Mouse (Mus musculus): ENCODE results near the gene C2cd5.

The C2cd5 gene

DNA sequence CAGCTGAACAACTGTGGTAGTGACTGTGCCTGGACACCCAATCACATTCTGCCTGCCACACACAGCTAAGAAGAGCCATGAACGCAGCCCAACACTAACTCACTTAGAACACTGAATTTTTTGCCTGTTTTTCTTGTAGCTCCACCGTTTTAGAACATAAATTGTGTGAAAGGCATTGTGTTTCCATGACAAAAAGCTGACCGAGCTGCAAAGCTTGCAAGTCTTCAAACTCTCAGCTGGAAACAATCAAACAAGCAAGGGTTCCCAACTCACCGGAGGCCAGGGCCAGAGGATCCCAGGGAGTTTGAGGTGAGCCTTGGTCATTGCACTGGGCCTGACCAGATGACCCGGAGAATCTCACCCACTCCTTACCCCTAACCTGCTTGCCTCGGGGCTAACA is 16.8 kb upstream of the C2cd5 start:
- no peak for DNase-seq (ENCODE audit: inconsistent age in 2 of 2, low spot score in 1 of 2)

- DNase-seq (ENCODE audit: inconsistent age in 2 of 2, low spot score in 1 of 2): no peak
Observed at GRCm38 (mm10) chr6:143115505-143115904, 15.6 kb upstream of the C2cd5 start.

GRCm38 (mm10) chr6:143115011-143115445 is 15.1 kb upstream of the C2cd5 start:
- peak; percentile 74 to 90 for DNase-seq (ENCODE audit: inconsistent age in 2 of 2, low spot score in 1 of 2)

DNA sequence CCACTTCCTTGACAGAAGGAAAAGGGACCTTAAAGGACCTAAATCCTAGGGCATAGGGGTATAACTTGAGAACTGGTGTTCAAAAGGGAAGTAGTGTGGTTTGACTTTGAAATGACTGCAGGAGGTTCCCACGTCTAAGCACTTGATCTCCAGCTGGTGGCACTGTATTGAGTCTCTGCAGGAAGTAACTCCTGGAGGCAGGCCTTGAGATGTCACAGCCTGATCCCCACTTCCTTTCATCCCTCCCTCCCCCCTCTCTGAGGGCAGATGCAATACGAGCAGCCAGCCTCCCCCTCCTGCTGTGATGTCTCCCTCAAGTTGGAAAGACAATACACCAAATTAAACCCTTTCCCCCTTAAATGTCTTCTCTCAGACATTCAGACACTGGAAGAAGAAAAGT is 14.6 kb upstream of the C2cd5 start:
- peak; percentile 73 to 88 for DNase-seq (ENCODE audit: inconsistent age in 2 of 2, low spot score in 1 of 2)

DNA sequence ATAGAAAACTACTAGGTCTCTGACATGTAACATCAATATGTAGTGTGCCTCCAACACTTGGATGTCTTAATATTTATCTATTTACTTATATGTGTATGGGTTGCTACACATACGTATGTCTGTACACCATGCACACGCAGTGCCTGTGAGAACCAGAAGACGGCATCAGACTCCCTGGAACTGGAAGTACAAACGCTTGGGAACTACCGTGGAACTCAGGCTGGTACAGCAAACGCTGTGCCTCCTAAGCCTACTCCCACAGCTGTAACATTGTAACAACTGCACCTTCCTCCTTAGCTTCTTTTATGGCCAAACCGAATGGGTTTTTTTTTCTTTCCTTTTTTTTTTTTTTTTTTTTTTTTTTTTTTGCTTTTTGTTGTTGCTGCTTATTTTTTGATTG is 10.4 kb upstream of the C2cd5 start:
- DNase-seq (ENCODE audit: inconsistent age in 2 of 2, low spot score in 1 of 2): no peak

- no peak for DNase-seq (ENCODE audit: inconsistent age in 2 of 2, low spot score in 1 of 2)
Observed at GRCm38 (mm10) chr6:143109622-143110218, 9.8 kb upstream of the C2cd5 start.

DNA sequence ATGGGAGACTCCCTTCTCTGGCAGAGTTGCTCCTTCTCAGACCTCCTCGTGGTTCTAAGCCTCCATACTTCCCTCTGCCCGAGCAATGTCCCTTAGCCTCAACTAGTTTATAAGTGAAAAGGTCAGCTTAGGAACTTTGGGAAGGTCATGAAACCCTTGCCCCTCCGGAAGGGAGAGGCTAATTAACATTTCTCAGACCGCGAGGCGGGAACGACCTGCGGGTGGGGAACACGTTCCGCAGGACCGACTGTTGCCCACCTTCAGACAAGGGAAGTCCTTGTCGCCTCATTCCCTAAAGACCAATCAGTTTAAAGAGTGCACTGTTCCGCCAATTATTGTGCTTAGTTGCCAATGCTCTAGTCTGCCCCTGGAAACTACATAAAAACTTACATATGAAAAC is 8.1 kb upstream of the C2cd5 start:
- no peak for DNase-seq (ENCODE audit: inconsistent age in 2 of 2, low spot score in 1 of 2)

- no peak for DNase-seq (ENCODE audit: inconsistent age in 2 of 2, low spot score in 1 of 2)
Observed at GRCm38 (mm10) chr6:143107611-143108010, 7.7 kb upstream of the C2cd5 start.

DNA sequence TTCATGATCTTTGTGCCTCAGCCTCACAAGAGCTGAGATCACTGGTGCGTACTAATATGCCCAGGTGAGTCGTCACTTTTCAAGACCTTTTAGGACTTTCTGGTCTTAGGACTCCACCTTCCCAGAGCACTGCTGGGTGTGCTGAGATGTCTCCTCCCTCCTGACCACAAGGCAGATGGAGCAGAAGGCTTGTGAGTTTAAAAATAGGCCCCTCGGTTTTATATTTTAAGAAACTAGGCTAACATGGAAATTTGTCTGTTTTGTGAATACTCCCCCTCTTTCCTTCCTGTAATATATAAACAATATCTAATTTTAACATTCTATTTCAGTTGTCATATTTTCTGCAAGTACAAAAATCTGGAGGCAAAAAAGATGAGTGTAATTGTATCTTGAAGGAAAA is 5.8 kb upstream of the C2cd5 start:
- DNase-seq (ENCODE audit: inconsistent age in 2 of 2, low spot score in 1 of 2): no peak

DNA sequence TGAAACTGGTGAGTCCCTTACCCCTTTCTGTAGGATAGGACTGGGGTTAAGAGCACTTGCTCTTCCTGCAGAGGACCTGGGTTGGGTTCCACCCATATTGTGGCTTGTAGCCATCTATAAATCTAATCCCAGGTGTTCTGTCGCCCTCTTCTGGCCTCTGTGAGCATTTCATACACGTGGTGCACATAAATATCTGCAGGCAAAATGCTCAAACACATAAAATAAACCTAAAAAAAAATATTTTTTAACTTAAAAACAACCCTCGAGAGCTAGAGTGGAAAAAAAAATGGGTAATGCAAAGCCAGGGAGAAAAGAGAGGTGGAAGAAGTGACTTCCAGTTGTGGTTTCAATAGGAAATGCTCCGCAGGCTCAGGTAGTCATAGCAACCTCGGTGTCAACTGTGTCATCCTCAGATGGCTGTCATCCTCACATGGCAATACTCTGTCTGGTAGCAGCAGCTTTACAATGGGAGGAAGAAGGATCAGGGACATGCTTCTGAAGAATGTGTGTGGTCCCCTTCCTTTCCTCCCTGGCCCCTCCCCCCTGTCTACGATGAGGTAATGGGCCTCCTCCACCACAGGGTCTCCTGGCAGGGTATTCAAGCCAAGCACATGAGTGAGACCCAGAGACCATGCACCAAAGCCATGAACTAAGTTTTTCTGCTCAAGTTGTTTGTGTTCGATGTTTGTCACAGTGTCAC is 4.2 kb upstream of the C2cd5 start:
- DNase-seq (ENCODE audit: inconsistent age in 2 of 2, low spot score in 1 of 2): no peak

DNA sequence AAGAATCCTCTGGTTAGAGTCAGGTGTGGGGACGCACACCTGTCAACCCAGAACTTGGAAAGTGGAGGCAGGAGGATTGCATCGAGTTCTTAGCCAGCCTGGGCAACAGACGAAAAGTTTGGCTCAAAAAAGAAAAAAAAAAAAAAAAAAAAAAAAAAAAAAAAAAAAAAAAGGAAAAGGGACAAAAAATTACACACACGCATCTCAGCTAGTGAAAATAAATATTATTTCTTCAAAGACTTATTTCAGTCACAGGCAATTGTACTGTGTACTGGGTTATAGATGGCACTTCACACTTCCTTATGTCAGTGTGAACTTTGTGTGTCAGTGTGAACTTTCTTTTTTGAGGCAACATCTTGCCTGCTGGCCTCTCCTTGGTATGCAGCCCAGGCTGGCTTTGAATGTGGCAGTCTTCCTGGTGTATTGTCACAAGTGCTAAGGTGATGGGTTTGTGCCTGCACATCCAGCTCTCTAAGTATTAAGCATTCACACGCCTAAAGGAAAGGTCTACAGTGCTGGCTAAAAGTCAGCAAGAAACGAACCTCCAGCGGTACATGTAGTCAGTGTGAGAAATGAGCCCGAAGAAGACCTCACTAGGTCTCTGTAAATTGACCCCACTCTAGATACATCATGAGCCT is 656 bp upstream of the C2cd5 start:
- DNase-seq (ENCODE audit: inconsistent age in 2 of 2, low spot score in 1 of 2): no peak

GRCm38 (mm10) chr6:143099281-143099680 is 660 bp downstream of the C2cd5 start:
- DNase-seq (ENCODE audit: inconsistent age in 2 of 2, low spot score in 1 of 2): peak in 1 of 2 experiments; percentile 72

DNA sequence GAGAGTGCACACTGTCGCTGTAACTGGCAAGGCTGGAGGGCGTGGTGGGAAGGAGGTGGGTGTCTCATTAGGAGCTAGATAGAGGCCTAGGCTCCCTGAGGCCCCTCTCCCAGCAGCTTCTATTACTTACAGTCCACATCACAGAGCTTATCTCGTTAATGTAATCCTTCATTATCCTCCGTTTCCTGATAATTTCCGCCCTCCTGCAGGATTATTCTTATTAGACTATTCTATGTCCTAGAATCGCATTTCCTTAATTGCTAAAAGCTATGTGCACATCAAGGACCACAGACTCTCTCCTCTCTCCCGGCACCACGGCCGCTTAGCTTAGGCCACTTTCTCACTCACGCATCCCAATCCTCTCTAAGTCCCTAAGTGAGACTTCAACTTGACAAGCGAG is 4.8 kb downstream of the C2cd5 start:
- no peak for DNase-seq (ENCODE audit: inconsistent age in 2 of 2, low spot score in 1 of 2)

DNA sequence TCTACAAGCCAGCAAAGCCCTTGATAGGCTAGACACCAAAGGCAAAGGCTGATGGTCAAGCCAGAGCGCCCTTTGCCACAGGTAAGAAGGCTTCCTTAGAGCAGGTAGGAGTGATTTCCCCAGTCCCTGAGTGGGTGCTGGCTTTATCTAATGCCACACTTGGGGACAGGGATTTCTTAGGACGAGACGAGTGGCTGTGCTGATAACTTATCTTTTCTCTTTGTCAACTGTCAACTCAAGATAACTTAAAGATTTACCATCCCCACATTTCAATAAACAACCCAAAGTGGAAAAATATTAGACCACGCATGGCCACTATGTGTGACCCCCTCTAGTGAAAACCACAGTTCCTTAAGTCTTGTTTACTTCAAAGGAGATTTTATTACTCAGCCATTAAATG is 7.1 kb downstream of the C2cd5 start:
- DNase-seq (ENCODE audit: inconsistent age in 2 of 2, low spot score in 1 of 2): no peak

DNA sequence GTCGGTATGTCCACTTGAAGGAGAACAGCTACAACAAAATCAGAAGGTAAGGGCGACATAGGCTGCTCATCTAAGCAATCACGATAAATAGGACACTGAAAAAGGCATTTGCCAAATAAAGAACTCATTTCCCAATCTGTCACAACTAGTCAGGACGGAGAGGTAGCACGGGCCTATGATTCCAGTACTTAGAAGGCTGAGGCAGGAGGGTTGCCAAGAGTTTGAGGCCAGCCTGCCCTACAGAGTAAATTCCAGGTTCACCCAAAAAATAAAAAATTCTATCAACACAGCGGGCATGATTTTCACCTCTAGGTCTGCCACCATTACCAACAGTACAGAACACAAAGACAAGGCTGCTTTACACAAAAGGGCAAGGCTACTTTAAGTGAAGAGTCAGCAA is 8.9 kb downstream of the C2cd5 start:
- no peak for DNase-seq (ENCODE audit: inconsistent age in 2 of 2, low spot score in 1 of 2)

- DNase-seq (ENCODE audit: inconsistent age in 2 of 2, low spot score in 1 of 2): no peak
Observed at GRCm38 (mm10) chr6:143087332-143087731, 12.6 kb downstream of the C2cd5 start.

- DNase-seq (ENCODE audit: inconsistent age in 2 of 2, low spot score in 1 of 2): no peak
Observed at GRCm38 (mm10) chr6:143085898-143086297, 14.0 kb downstream of the C2cd5 start.

- no peak for DNase-seq (ENCODE audit: inconsistent age in 2 of 2, low spot score in 1 of 2)
Observed at GRCm38 (mm10) chr6:143084314-143085025, 15.5 kb downstream of the C2cd5 start.

DNA sequence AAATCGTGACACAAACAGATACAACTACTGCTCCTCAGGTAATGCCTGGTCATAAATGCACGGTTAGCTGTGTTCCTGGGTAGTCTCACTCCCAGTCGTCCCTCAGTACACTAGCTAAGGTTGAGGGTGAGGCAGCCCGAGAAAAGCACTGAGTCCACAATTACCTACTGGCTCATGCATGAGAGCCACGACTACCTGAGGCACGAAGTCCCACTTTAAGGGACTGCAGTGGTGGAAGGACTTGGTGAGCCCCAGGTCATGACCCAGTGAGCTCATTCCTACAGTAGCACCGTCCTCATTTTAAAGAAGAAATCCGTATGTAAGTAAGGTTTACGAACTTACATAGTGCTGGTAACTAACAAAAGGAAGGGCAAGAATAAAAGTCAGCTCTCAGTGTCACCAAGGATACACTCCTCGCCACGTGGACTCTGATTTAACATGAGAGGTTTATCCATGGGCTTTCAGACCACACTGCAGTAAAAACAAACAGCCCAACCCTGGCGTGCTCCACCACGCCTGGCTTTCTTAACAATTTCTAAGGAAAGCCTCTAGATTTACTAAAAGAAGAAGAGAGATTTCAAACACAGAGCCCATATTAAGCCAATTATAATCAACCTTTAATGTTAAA is 18.3 kb downstream of the C2cd5 start:
- no peak for DNase-seq (ENCODE audit: inconsistent age in 2 of 2, low spot score in 1 of 2)

DNA sequence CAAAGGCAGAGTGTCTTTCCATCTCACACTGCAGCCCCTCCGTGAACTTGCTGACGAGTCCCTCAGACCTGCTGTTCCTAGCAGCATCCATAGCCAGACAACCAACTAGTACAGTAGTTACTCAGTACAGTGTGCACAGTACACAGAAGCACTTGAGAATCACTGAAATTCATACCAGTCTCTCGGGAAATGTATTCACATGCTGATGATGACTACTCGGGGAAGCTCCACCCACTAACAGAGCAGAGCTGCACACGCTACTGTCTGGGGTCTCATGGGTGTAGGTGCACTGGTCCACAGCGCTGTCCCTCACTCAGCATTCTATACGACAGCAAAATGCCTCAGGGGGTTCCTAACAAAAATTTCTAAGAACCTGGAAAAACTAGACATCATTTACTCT is 19.2 kb downstream of the C2cd5 start:
- no peak for DNase-seq (ENCODE audit: inconsistent age in 2 of 2, low spot score in 1 of 2)

DNA sequence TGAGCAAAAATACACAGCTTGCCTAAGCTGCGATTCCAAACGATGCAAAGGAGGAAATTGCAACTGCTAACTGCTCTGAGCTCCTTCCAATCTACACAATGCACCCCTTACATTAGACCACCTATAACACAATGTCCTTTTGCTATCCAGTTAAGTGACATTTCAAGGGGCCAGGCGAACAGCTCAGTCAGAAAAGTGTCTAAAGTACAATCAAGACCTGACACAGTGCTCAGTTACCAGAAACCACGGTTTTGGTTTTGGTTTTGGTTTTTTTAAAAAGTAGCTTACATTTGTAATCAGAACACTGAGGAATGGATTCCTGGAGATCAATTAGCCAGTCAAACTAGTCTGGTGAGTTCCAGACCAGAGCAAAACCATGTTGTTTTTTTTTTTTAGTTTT is 20.8 kb downstream of the C2cd5 start:
- DNase-seq (ENCODE audit: inconsistent age in 2 of 2, low spot score in 1 of 2): no peak
